Mouse (Mus musculus) naive thymus-derived CD4-positive, alpha-beta T cell, adult 2 months (primary cell): Measurements from ENCODE around the gene R3hdm4.
A peak's percentile ranks its signal among the peaks of the same experiment; 100 is the strongest.

ENCODE experiments used
- DNase-seq: peaks from one replicate; pipeline ENCODE4 v3.0.0-alpha.2; 2011; ENCODE audit warnings: low read depth

R3hdm4 gene

GRCm38 (mm10) chr10:79872862-79873261 lies 48.1 kb downstream of the R3hdm4 start:
- DNase-seq = no peak

- DNase-seq = no peak
Observed at GRCm38 (mm10) chr10:79871845-79872244, 49.2 kb downstream of the R3hdm4 start.

GRCm38 (mm10) chr10:79866601-79867000 lies 54.4 kb downstream of the R3hdm4 start:
- no peak for DNase-seq

GRCm38 (mm10) chr10:79865801-79866295 lies 55.2 kb downstream of the R3hdm4 start:
- DNase-seq = peak; percentile 21

GRCm38 (mm10) chr10:79865189-79865601 lies 55.8 kb downstream of the R3hdm4 start:
- no peak for DNase-seq

- DNase-seq = peak; percentile 36
Observed at GRCm38 (mm10) chr10:79864351-79865188, 56.4 kb downstream of the R3hdm4 start.

GRCm38 (mm10) chr10:79862925-79863324 lies 58.1 kb downstream of the R3hdm4 start:
- no peak for DNase-seq

GRCm38 (mm10) chr10:79862049-79862788 lies 58.8 kb downstream of the R3hdm4 start:
- DNase-seq = no peak

GRCm38 (mm10) chr10:79861230-79862048 lies 59.6 kb downstream of the R3hdm4 start:
- no peak for DNase-seq

- DNase-seq = peak; percentile 21
Observed at GRCm38 (mm10) chr10:79860079-79860911, 60.7 kb downstream of the R3hdm4 start.
